Mouse (Mus musculus) CH12F3 (cell line): ENCODE results near the gene Evc2.

Source experiments
- in situ Hi-C: fragments of 300-500 bp; cut with MboI; formaldehyde crosslinking; loops from 2 replicates; pipeline ENCODE4 v1.14.3; 2020; ENCODE audit warnings: low sequenced_read_pairs

Gene Evc2

GRCm38 (mm10) chr5:37471584-37471983 lies 133.3 kb downstream of the Evc2 start:
- in situ Hi-C loops = no loop called here

GRCm38 (mm10) chr5:37472025-37472608 lies 133.8 kb downstream of the Evc2 start:
- in situ Hi-C loops = no loop called here
